Mouse (Mus musculus) embryonic fibroblast, embryonic 13.5 days (primary cell): Measurements from ENCODE around the gene Tma7.

ENCODE experiments used
- CTCF ChIP-seq: IDR thresholded peaks from 2 replicates; pipeline ENCODE4 v1.5.1; 2011; ENCODE audit warnings: mild to moderate bottlenecking, control low read depth, low read length, moderate library complexity, borderline replicate concordance; ENCODE audit not compliant: insufficient read depth
- POLR2A ChIP-seq: IDR thresholded peaks from 2 replicates; pipeline ENCODE4 v1.6.1; 2011; ENCODE audit warnings: low read depth, mild to moderate bottlenecking, control low read depth, low read length, moderate library complexity

DNA sequence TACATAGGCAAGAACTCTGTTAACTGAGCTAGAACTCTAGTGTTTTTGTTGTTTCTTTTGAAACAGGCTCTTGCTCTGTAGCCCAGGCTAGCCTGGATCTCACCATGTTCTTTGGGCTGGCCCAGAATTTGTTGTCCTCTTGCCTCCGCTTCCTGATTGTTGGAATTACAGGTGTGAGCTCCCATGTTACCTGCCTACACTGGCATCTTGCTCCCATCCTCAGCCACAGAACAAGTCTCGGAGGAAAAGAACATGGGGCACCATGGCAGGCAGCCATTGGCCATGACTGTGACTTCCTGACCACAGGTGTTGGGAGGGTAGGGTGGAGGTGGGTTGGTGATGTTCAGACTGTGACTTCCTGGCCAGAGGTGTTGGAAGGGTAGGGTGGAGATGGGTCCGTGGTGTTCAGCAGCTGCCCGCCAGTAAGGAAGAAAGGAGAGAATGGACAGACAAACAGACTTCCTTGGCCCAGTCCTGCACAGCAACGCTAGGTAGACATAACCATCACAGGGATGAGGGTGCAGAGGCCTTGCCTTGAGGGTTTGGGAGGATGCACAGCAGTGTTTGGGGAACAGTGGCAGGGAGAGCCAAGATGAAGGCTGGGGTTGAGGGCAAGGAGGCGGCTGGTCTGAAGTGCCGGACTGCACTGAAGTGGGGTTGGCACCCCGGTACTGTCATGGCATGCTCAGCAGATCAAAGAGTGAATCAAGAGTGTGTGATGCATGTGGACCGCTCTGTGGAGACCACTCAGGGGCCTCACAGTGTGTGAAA is 29.7 kb downstream of the Tma7 start:
- TF ChIP-seq POLR2A (no peak), CTCF (no peak)
